Mouse (Mus musculus) adrenal gland, postnatal 36 days (tissue): Measurements from ENCODE around the gene Alkbh6. TPM values are rescaled to one million over a fixed set of nuclear protein-coding genes. Genes with fewer than 3 reads are reported as not detected.

Experiments used
- DNase-seq, 2 experiments: peaks; one replicate each; pipeline ENCODE4 v3.0.0; 2021; ENCODE audit warnings: mixed read lengths in 1 of 2
- long read RNA-seq, 2 experiments: library from polyadenylated mRNA; stranded (forward); transcript quantifications; one replicate each; pipeline ENCODE4 v2.0.0; 2021; ENCODE audit warnings: borderline sequencing depth in 2 of 2
- total RNA-seq, 2 experiments: library from RNA; stranded (reverse); gene quantifications; 2 replicates each; pipeline ENCODE4 v1.2.3; 2021

Gene Alkbh6
- 10 to 100 TPM; 56.9 to 81.3 TPM for total RNA-seq
- long read RNA-seq, experiment 1, transcript Alkbh6-202 (6 exons, 1,112 nt): minor isoform, 28 of 99 reads
- long read RNA-seq, experiment 1, transcript Alkbh6-201 (7 exons, 982 nt): major isoform, 44 of 99 reads
- long read RNA-seq, experiment 1, partial matches to known transcripts: 14 of 99 reads
- long read RNA-seq, experiment 1, other reads (novel, unspliced or antisense): 11 of 99 reads
- long read RNA-seq, experiment 2, transcript Alkbh6-202 (6 exons, 1,112 nt): minor isoform, 12 of 54 reads
- long read RNA-seq, experiment 2, transcript Alkbh6-201 (7 exons, 982 nt): major isoform, 26 of 54 reads
- long read RNA-seq, experiment 2, partial matches to known transcripts: 6 of 54 reads
- long read RNA-seq, experiment 2, other reads (novel, unspliced or antisense): 7 of 54 reads

GRCm38 (mm10) chr7:30308076-30309005 lies at the start of gene Alkbh6:
Gene Alkbh6, plus strand, starts transcription at chr7:30308717.
- peak; percentile 95 for DNase-seq

- DNase-seq: peak in 1 of 2 experiments; percentile 40
Observed at GRCm38 (mm10) chr7:30265041-30265440, 43.5 kb upstream of the Alkbh6 start.

GRCm38 (mm10) chr7:30265531-30265930 lies 43.0 kb upstream of the Alkbh6 start:
- no peak for DNase-seq

DNA sequence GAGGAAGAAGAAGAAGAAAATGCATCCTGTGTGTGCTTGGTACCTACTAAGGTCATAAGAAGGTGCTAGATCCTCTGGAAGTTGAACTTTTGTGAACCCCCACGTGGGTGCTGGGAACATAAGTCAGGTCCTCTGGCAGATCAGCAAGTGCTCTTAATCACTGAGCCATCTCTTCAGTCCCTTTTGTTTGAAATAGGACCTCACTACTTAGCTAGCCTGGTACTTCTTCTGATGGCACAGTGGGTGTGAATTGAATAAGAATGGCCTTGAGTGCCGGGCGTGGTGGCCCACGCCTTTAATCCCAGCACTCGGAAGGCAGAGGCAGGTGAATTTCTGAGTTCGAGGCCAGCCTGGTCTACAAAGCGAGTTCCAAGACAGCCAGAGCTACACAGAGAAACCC lies 42.6 kb upstream of the Alkbh6 start:
- no peak for DNase-seq

GRCm38 (mm10) chr7:30266780-30267179 lies 41.7 kb upstream of the Alkbh6 start:
- no peak for DNase-seq

- DNase-seq: no peak
Observed at GRCm38 (mm10) chr7:30269641-30270040, 38.9 kb upstream of the Alkbh6 start.

DNA sequence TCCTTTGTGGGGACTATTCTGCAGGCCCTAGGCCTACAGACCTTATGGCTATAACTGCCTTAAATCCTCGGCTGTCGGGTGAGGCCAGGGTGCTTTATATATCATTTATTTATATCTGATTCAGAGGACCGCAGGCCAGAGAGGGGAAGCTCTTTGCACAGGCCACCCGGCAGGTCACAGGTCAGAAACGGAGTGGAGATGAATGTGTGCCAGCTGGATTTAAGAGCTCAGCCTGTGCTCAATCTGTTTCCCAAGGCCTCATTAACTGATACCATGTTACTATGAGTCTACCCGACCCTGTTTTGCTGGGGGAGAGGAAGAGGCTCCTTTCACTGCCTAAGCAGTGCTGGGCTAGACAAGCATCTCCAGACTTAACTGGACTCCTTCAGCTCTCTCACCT lies 34.1 kb upstream of the Alkbh6 start:
- DNase-seq: no peak

DNA sequence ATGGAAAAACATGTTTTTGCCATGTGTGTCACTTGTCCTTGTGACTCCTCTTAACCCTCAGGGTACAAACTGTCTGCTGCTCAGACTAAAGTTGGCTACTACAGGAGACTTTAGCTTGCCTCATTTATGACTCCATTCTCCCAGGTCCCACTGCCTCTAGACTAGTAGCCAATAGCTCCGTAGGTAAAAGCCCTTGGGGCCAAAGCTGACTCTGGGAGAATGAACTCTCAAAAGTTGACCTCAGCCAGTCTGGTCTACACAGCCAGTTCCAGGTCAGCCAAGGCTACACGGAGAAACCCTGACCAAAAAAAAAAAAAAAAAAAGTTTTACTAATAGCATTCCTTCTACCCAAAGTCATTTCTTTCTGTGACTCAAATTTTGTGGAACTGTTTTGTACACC lies 29.6 kb upstream of the Alkbh6 start:
- DNase-seq: no peak

- DNase-seq: no peak
Observed at GRCm38 (mm10) chr7:30279536-30279935, 29.0 kb upstream of the Alkbh6 start.

- DNase-seq: peak; percentile 93 to 96
Observed at GRCm38 (mm10) chr7:30279951-30280669, 28.4 kb upstream of the Alkbh6 start, which contains the start of the genes Thap8 and Wdr62. Gene Thap8, plus strand, starts transcription at chr7:30280094. Gene Wdr62, minus strand, starts transcription at chr7:30280419.

- DNase-seq: peak; percentile 86 to 87
Observed at GRCm38 (mm10) chr7:30280670-30281138, 27.8 kb upstream of the Alkbh6 start.

DNA sequence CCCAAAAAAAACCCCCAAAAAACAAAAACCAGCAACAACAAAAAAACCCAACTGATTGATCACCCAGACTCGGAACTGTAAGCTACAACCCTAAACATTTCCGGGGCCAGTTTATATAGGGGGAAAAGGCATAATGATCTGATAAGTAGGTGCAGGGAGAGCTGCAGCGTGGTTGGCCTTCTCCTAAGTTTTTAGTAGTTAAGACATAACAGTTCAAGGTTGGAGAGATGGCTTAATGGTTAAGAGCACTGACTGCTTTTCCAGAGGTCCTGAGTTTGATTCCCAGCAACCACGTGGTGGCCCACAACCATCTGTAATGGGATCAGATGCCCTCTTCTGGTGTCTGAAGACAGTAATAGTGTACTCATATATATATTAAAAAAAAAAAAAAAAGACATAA lies 27.0 kb upstream of the Alkbh6 start:
- DNase-seq: no peak

DNA sequence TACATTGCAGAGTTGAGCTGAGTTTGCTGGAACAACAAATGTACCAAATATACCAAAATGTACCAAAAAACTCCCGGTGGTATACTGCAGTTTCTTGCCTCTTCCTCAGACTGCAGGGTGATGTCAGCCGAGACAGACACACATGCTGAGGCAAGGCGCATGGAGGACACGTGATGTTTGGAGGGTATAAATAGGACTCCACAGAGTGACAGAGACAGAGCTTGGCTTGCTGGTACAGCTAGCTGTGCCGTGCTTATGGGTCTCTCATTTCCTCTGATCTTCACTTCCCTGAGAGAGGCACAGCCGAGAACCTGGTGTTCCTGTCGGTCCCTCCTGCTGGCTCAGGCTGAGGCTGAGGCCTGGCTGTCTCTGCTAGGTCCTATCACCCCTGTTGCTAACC lies 25.8 kb upstream of the Alkbh6 start:
- no peak for DNase-seq

- DNase-seq: peak; percentile 44 to 76
Observed at GRCm38 (mm10) chr7:30286701-30287410, 21.7 kb upstream of the Alkbh6 start.

DNA sequence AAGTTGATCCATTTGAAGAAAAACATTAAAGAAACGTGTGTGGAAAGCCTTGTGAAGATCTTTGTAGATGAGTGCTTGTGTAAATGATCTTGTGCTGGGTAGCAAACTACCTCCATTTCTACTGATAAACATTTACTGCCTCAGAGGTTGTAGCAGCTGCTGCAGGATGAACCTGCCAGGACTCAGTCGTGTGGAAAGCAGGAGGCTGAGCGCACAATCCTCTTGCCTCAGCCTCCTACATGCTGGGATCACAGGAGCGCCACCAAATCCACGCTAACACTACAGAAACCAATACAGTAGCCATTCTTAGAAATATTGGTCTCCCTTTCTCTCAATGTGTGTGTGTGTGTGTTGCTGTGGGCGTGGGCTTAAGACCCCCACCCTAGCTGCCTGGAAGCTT lies 20.5 kb upstream of the Alkbh6 start:
- no peak for DNase-seq

GRCm38 (mm10) chr7:30289071-30289713 lies 19.3 kb upstream of the Alkbh6 start:
- no peak for DNase-seq

GRCm38 (mm10) chr7:30289714-30290399 lies 18.7 kb upstream of the Alkbh6 start:
- DNase-seq: no peak

DNA sequence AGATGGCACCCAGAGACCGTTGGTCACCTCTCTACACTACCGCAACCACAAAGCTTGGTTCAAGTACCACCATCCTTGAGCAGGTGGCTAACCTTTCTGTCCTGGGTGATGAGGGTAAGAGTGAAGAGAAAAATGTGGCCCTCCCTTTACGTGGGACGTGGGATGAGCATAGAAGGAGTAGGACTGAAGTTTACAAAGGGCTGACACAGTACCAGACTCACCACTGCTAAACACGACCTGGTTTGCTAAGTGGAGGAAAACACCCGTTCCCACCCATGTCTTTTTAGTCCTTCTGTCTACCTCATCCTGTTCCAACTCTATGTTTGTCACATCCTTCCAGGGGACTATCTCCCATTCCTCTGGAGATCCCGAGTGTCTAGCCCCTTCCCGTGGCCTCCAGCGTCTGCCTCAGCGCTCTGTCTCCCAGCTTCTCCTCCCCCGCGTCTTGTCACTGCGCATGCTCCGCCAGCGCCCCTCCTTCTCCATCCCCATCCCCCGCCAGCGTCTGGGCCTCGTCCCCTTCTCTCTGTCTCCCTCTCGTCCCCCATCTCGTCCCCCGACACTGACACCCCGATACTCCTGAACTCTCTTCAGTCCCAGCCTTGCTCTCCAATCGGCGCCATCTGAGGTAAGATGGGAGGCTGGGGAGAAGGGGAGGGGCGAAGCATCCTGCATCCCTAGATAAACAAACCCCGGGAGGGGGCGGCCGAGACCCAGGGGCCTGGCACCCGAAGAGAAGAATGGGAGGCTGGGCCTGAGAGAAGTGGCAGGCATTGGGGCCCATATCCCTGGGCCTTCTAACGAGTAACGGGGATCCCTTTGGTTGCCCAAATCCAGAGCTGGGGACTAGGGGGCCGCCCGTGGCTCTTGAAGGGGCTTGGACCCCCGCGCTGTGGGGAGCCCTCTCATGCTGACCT lies 17.0 kb upstream of the Alkbh6 start, which contains the start of gene Clip3:
Clip3 (plus strand) TSS at position 514 of the 917 bp plus-strand sequence.
- peak; percentile 59 to 74 for DNase-seq

GRCm38 (mm10) chr7:30293795-30294194 lies 14.7 kb upstream of the Alkbh6 start:
- no peak for DNase-seq
